Mouse (Mus musculus) testis, adult 2 months (tissue): ENCODE measurements at regions not wholly inside any gene's neighbourhood (a gene's known extent, or its start where the extent isn't known, plus 50 kb on each side); places are given as distances from the start of the nearest gene placed in this dataset.

Experiments
- CTCF ChIP-seq: fragments of 200-500 bp; IDR thresholded peaks from 2 replicates; pipeline ENCODE4 v1.5.1; 2012; ENCODE audit warnings: low read depth, mild to moderate bottlenecking, inconsistent platforms, low read length, moderate library complexity; ENCODE audit not compliant: control insufficient read depth, insufficient read depth, insufficient replicate concordance
- POLR2A ChIP-seq: fragments of 200-500 bp; IDR thresholded peaks from 2 replicates; pipeline ENCODE4 v1.6.1; 2012; ENCODE audit warnings: low read depth, mild to moderate bottlenecking, inconsistent platforms, low read length, moderate library complexity; ENCODE audit not compliant: control insufficient read depth

GRCm38 (mm10) chr19:15561511-15561910 lies 385.6 kb downstream of the Psat1 start:
- TF ChIP-seq CTCF (no peak), POLR2A (no peak)
